Mouse (Mus musculus): ENCODE measurements around the gene Cntfr.

DNA sequence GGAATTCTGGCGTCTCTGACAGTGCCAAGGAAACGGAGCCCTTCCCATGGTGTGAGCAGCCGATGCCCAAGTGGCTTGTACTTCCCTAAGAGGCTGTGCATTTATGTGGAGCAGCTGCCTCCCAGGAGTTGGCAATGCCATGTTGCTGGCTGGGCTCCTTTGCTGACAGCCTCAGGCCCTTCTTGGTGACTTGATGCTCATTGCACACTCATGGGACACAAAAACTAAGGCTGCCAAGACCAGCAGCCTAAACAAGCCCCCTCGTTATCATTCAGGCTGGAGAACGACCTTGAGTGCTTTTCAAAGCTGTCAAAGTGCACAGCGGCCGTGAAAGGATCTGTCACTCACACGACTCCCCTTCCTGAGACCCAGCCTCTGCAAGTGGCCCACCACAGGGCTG lies 84.7 kb downstream of the Cntfr start:
- no peak for TF ChIP-seq CTCF (IDR thresholded peaks at IDR 0.05; ENCODE audit: low read depth, low read length)
- no peak for TF ChIP-seq POLR2A (IDR thresholded peaks at IDR 0.05; ENCODE audit: borderline replicate concordance, low read depth, low read length)
